24 mouse cellular contexts compared by ENCODE assay signal in genomic region chr3:146586616-146587015, GRCm38 (mm10). TPM values are rescaled to one million over a fixed set of nuclear protein-coding genes. Genes with fewer than 3 reads are reported as not detected.
DNase-seq lines count a peak whose midpoint lies in the region; TF ChIP-seq lines count a peak whose summit lies in the region.
"Had no signal": no experiment of that assay in that cellular context is flagged by ENCODE, and none has a peak within 500 bp of the region (broad histone marks: within the 10 kb centered on the region; RNA-seq: fewer than 3 reads in every experiment).

No protein-coding gene starts in this region.

- TF ChIP-seq POLR2A in testis, adult 2 months (IDR thresholded peaks at IDR 0.05; ENCODE audit: control insufficient read depth, low read depth, low read length): no peak

- H3K4me1 ChIP-seq in testis, adult 2 months (ENCODE audit: control insufficient read depth, insufficient read depth, low read length): no peaks in the 10 kb centered on the region; the same call in 1 of the 2 replicates
- H3K4me1 ChIP-seq: embryonic facial prominence, embryonic 10.5 days; embryonic facial prominence, embryonic 12.5 days; forebrain, embryonic 13.5 days; forebrain, embryonic 15.5 days had no signal

- DNase-seq in testis, postnatal 10 days (ENCODE audit: low spot score): no peak
- peak; percentile 31 for DNase-seq in ES-CJ7 (ENCODE audit: low read depth, low spot score)
- DNase-seq in testis, postnatal 14 days (ENCODE audit: low spot score): peak; percentile 63
- no peak for DNase-seq in right cerebral cortex, adult 2 months (ENCODE audit: low spot score in 2 of 2)
- DNase-seq: adrenal gland, adult 8-10 months; adrenal gland, postnatal 14 days; adrenal gland, postnatal 36 days; B cell, adult 2 months; cerebellum, adult 11-12 months; cerebellum, adult 2 months; cerebellum, adult 9-10 months; cerebellum, postnatal 10 days; cerebellum, postnatal 25 days; forebrain, postnatal 0 days had no signal

- H3K27me3 ChIP-seq in testis, adult 2 months (ENCODE audit: control insufficient read depth, insufficient read depth, low read length): no peaks in the 10 kb centered on the region
- H3K27me3 ChIP-seq: CH12.LX; embryonic facial prominence, embryonic 12.5 days; forebrain, embryonic 13.5 days; forebrain, embryonic 15.5 days had no signal

- TF ChIP-seq CTCF in testis, adult 2 months (IDR thresholded peaks at IDR 0.05; ENCODE audit: control insufficient read depth, insufficient read depth, insufficient replicate concordance, low read depth, low read length): no peak

- H3K27ac ChIP-seq in testis, adult 2 months (ENCODE audit: control insufficient read depth, insufficient read depth, low read depth, low read length): no peak overlapping the region
- H3K27ac ChIP-seq: embryonic facial prominence, embryonic 10.5 days; embryonic facial prominence, embryonic 12.5 days; forebrain, embryonic 13.5 days; forebrain, embryonic 15.5 days had no signal

- H3K4me3 ChIP-seq in testis, adult 2 months (ENCODE audit: control insufficient read depth, low read depth, low read length): peak overlapping the region; percentile 66
- H3K4me3 ChIP-seq: embryonic facial prominence, embryonic 10.5 days; embryonic facial prominence, embryonic 12.5 days; forebrain, embryonic 13.5 days; forebrain, embryonic 15.5 days had no signal

- H3K36me3 ChIP-seq in testis, adult 2 months (ENCODE audit: control insufficient read depth, insufficient read depth, low read length): no peaks in the 10 kb centered on the region
- H3K36me3 ChIP-seq: embryonic facial prominence, embryonic 10.5 days; embryonic facial prominence, embryonic 12.5 days; forebrain, embryonic 15.5 days had no signal

RNA-seq across cellular contexts. Expression of gene Uox, which starts 16.4 kb away (rescaled TPM):
- 0.11 and 0.75 TPM in 2 replicates for polyA plus RNA-seq in testis, adult 2 months (2012; rRNA removed)
- polyA plus RNA-seq: activated CD4-positive, CD25-positive, alpha-beta regulatory T cell, adult 4 months; CD4-positive, CD25-positive, alpha-beta regulatory T cell, adult 4 months; embryonic facial prominence, embryonic 10.5 days; embryonic facial prominence, embryonic 12.5 days; forebrain, embryonic 11.5 days; forebrain, embryonic 13.5 days; forebrain, embryonic 15.5 days had no signal

RNA-seq across cellular contexts. Expression of gene Dnase2b, which starts 28.8 kb away (rescaled TPM):
- polyA plus RNA-seq in testis, adult 2 months (2012; rRNA removed): not detected in 2 replicates
- polyA plus RNA-seq: activated CD4-positive, CD25-positive, alpha-beta regulatory T cell, adult 4 months; CD4-positive, CD25-positive, alpha-beta regulatory T cell, adult 4 months; cerebellum, adult 2 months; embryonic facial prominence, embryonic 10.5 days; embryonic facial prominence, embryonic 12.5 days; embryonic facial prominence, embryonic 14.5 days; forebrain, embryonic 11.5 days; forebrain, embryonic 13.5 days; forebrain, embryonic 15.5 days; forebrain, postnatal 0 days had no signal

Comparison
In these comparisons a context has a peak if more than half of its experiments do, and no peak if none do; other contexts are left out.
1. DNase-seq: peak in ES-CJ7 (single experiment) and testis, postnatal 14 days (single experiment); none in testis, postnatal 10 days (single experiment) and right cerebral cortex, adult 2 months (0 of 2).